Mouse (Mus musculus) CH12.LX (cell line): ENCODE data around the gene Gys2.

Experiments
- USF2 ChIP-seq: conservative IDR thresholded peaks from 2 replicates; pipeline ENCODE4 v1.6.1; 2011; ENCODE audit warnings: low read depth, low read length, improper control_type of control experiment
- ZKSCAN1 ChIP-seq: IDR thresholded peaks from 2 replicates; pipeline ENCODE4 v1.6.1; 2012; ENCODE audit warnings: low read depth, inconsistent platforms, low read length, improper control_type of control experiment, borderline replicate concordance

DNA sequence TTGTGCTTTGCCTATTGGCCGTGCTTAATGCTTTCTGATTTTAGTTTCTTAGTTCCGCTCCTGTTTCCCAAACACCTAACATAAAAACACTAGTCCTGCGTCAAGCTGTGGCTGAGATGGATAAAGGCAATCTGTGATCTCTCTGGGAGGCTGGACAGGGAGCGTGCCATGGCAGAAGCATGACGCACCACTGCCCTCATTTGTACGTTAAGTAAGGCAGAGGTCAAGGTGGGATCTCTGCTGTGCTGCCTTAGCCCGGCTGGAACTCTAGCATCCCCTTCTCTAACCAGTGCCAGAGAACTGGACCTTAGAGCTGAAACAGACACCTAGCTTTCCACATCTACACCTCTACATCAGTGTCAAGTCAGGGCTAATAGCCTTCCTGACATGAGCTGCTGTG lies 91.3 kb downstream of the Gys2 start:
- no peak for TF ChIP-seq ZKSCAN1
- no peak for TF ChIP-seq USF2
